Mouse (Mus musculus) hindbrain, embryonic 12.5 days (tissue): ENCODE data around the gene Ankrd50. TPM values are rescaled to one million over a fixed set of nuclear protein-coding genes. Genes with fewer than 3 reads are reported as not detected.

Experiments
- ATAC-seq: fragments of 200-750 bp; cut with Nextera tagmentation; 2 replicates; pipeline ENCODE4 v1.8.0; 2017; ENCODE audit warnings: moderate TSS enrichment; ENCODE audit not compliant: low FRiP score
- H3K27ac ChIP-seq: fragments of 300-500 bp; sonication (generic); 2 replicates; pipeline ENCODE4 v1.5.1; 2016; ENCODE audit warnings: mild to moderate bottlenecking
- H3K27me3 ChIP-seq: fragments of 300-500 bp; sonication (generic); 2 replicates; pipeline ENCODE4 v1.6.1; 2016; ENCODE audit warnings: mild to moderate bottlenecking
- H3K36me3 ChIP-seq: fragments of 300-500 bp; sonication (generic); 2 replicates; pipeline ENCODE4 v1.6.1; 2016; ENCODE audit warnings: mild to moderate bottlenecking
- H3K4me1 ChIP-seq: fragments of 300-500 bp; sonication (generic); 2 replicates; pipeline ENCODE4 v1.6.1; 2016
- H3K4me2 ChIP-seq: fragments of 300-500 bp; sonication (generic); replicated peaks from 2 replicates; pipeline ENCODE4 v1.6.1; 2016; ENCODE audit warnings: mild to moderate bottlenecking
- H3K4me3 ChIP-seq: fragments of 300-500 bp; sonication (generic); 2 replicates; pipeline ENCODE4 v1.5.1; 2016; ENCODE audit warnings: mild to moderate bottlenecking
- H3K9ac ChIP-seq: fragments of 300-500 bp; sonication (generic); 2 replicates; pipeline ENCODE4 v1.6.1; 2016; ENCODE audit warnings: mild to moderate bottlenecking, moderate library complexity
- H3K9me3 ChIP-seq: fragments of 300-500 bp; sonication (generic); replicated peaks from 2 replicates; pipeline ENCODE4 v1.6.1; 2016; ENCODE audit warnings: mild to moderate bottlenecking
- WGBS: fragments of 180-500 bp; shearing (Covaris S2); methylation state at CpG from one replicate; pipeline ENCODE4 v1.1.7; 2016; 5-methylcytosine and 5-hydroxymethylcytosine counted together
- polyA plus RNA-seq: library from polyadenylated mRNA; unstranded; fragments of >200 nt; fragmentation: Nextera tagmentation; extraction: Ambion mirVana; gene quantifications from 2 replicates; pipeline ENCODE4 v1.2.1, GENCODE M21; 2016

Gene Ankrd50
- polyA plus RNA-seq, 1 experiment from 2014 or later, result 46.4 TPM

DNA sequence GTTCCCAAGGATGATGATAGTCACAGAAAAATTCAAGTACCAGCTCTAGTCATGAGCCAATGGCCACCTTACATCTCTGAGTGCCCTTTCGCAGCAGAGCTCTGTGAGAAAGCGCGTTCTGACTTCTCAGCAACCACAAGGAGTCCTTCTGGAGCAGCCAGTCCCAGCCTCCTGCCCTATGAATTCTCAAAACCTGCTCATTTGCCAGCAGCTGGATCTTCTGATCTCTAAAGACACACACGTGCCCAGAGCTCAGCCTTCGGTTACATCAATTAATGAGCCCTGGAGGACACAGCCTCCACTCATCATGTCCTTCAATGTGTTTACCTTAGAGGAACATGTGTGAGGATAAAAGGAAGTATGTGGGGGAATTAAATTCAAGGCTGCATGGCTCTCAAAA is 53.2 kb downstream of the Ankrd50 start:
- Histone ChIP-seq H3K27me3 (no peaks in the 10 kb centered on the region), H3K4me2 (no peak overlapping the region), H3K9ac (no peak overlapping the region), H3K27ac (no peak overlapping the region), H3K9me3 (no peaks in the 10 kb centered on the region), H3K36me3 (no peaks in the 10 kb centered on the region), H3K4me1 (peaks cover 5% of the 10 kb centered on the region), H3K4me3 (no peak overlapping the region)
- 81% methylated on average over 5 of the region's 5 CpGs for WGBS
- no peak for ATAC-seq

DNA sequence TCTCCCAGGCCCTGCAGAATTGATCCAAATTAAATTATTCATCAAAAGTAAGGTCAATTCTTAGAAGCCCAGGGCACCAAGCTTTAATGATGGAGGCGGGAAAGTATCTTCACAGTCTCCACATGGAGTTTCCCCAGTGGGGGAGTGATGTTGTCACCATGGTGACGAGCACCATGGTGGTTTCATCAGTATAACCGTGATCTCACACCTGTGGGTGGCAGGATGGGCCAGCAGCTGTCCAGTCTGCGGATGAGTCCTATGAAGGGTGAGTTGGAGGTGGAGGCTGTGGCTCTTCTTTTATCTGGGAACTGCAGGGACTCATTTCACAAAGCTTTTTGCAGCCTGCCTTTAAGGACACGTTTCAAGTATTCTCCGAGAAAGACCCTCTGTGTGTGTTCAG is 53.6 kb downstream of the Ankrd50 start:
- 74% methylated on average over 6 of the region's 6 CpGs for WGBS

DNA sequence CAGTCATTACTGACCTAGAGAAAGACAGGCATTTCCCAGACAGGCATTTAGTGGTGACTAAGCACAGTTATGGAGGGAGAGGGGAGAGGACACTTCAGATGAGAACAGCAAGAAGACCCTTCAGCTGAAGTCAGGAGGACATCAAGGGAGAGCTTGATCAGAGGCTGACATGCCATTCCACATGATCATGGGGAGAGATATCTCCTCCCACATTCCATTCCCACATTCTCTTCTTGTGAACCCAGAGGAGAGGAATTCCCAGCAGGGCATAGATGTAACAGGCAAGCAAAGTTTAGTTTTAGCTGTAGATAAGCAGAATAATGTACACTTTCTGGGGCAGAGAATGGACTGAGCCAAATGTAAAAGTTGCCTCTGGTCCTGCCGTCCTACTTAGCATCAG is 57.4 kb downstream of the Ankrd50 start:
- H3K36me3 ChIP-seq, result no peaks in the 10 kb centered on the region
- H3K4me1 ChIP-seq, result no peaks in the 10 kb centered on the region
- no peak for ATAC-seq
- H3K9me3 ChIP-seq, result no peaks in the 10 kb centered on the region
- WGBS, result 89% methylated on average over 1 of the region's 1 CpGs
- H3K4me3 ChIP-seq, result no peak overlapping the region
- H3K9ac ChIP-seq, result no peak overlapping the region
- no peak overlapping the region for H3K27ac ChIP-seq
- H3K4me2 ChIP-seq, result no peak overlapping the region
- no peaks in the 10 kb centered on the region for H3K27me3 ChIP-seq

More for the DNA sequence above, 53.6 kb downstream of the Ankrd50 start:
- H3K9ac ChIP-seq, result no peak overlapping the region
- H3K27ac ChIP-seq, result no peak overlapping the region
- no peak overlapping the region for H3K4me3 ChIP-seq
- H3K36me3 ChIP-seq, result no peaks in the 10 kb centered on the region
- H3K9me3 ChIP-seq, result no peaks in the 10 kb centered on the region
- no peak for ATAC-seq
- H3K4me1 ChIP-seq, result peaks cover 5% of the 10 kb centered on the region
- H3K27me3 ChIP-seq, result no peaks in the 10 kb centered on the region
- no peak overlapping the region for H3K4me2 ChIP-seq

DNA sequence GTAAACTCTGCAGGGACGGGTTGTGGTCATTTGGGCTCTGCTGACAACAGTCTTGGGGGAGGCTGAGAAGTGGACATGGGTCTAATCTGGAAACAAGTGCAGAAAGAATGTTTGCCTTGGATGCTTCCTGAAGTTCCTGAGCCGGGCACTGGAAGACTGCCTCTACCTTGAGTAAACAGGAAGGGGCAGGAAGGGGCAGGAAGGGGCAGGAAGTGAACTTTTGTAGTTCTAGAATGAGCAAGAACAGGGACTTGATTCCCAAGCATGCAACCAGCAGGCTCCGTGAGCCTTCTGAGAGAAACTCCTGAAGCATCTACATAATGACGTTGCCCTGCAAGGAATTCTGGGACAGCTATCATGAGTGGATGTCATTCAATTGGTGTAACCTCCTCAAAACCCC is 60.7 kb downstream of the Ankrd50 start:
- ATAC-seq, result no peak
- Histone ChIP-seq H3K4me1 (no peaks in the 10 kb centered on the region), H3K27me3 (no peaks in the 10 kb centered on the region), H3K4me2 (no peak overlapping the region), H3K27ac (no peak overlapping the region), H3K9ac (no peak overlapping the region), H3K9me3 (no peaks in the 10 kb centered on the region), H3K4me3 (no peak overlapping the region), H3K36me3 (no peaks in the 10 kb centered on the region)
- 73% methylated on average over 4 of the region's 4 CpGs for WGBS

DNA sequence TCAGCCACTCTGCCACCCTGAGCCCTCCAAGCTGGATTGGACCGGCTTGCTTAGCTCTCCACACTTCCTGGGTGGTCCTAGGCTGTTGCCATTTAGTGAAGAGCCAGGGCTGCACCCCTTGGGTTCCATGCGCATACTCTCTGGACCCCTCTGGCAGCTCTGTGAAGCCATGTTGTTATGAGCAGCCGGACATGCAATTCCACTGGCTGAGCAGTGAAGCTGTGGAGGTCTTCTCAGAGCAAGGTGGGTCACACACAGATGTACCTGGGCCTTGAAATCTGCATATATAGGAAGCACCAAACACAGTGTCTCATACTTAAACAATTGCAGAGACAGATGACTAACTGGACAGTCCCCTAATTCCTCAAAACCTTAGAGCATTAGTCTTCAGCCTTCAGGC is 64.7 kb downstream of the Ankrd50 start:
- no peaks in the 10 kb centered on the region for H3K9me3 ChIP-seq
- no peak overlapping the region for H3K4me3 ChIP-seq
- no peak overlapping the region for H3K27ac ChIP-seq
- 88% methylated on average over 3 of the region's 3 CpGs for WGBS
- H3K4me2 ChIP-seq, result no peak overlapping the region
- no peak overlapping the region for H3K9ac ChIP-seq
- no peaks in the 10 kb centered on the region for H3K27me3 ChIP-seq
- H3K4me1 ChIP-seq, result no peaks in the 10 kb centered on the region
- no peaks in the 10 kb centered on the region for H3K36me3 ChIP-seq
- ATAC-seq, result no peak

DNA sequence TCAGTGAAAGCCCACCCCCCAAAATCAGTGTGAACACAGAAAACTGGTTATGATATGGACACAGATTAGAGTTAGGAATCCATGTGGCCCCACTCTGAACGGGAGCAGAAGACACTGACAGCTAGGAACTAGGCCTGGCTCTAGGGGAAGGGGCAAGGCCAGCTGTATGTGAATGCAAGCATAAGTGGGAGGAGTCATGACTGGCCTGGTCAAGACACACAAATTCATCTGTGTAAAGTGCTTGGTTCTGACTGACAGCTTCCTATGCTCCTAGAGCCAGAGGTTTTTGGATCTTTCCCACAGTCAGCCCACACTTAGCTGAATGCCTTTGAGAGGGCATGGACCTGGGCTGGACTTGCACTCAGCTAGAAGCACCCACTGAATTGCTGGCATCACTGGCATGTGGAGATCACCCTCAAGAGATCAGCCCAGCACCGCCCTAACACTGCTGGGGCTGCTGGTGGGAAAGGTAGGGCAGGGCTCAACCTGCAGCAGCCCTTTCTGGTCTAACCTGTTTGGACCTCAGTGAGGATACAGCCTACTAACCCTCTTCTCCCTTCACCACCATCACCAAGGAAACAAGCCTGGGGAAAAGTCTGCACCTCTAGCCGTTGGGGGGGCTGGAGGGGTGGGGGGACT is 69.2 kb downstream of the Ankrd50 start:
- WGBS, result 67% methylated on average over 3 of the region's 3 CpGs
- Histone ChIP-seq H3K9ac (no peak overlapping the region), H3K4me2 (no peak overlapping the region), H3K4me3 (no peak overlapping the region), H3K36me3 (no peaks in the 10 kb centered on the region), H3K4me1 (no peaks in the 10 kb centered on the region), H3K9me3 (no peaks in the 10 kb centered on the region), H3K27me3 (no peaks in the 10 kb centered on the region), H3K27ac (no peak overlapping the region)
- ATAC-seq, result no peak
